Mouse (Mus musculus): ENCODE measurements around the gene Mrrf. TPM values are rescaled to one million over a fixed set of nuclear protein-coding genes. Genes with fewer than 3 reads are reported as not detected.

Gene Mrrf
- polyA plus RNA-seq, 1 experiment, result 10.6 TPM

DNA sequence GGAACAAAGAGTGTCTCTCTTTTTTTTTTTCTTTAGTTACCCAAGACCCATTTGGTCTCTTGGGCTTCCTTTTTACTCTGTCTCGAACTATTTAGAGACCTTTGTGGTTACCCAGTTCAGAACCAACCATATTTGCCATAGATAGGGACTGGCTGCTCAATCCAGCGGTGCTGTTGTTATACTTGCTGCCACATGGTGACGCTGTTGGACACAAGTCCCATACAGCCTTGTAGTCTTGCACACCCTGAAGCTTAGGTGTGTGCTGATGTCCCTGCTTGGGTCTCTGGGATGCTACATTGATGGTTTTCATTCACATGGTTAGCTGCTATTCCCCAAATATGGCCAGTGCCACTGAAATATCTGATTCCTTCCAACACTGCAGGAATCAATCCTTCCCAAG, 102.3 kb downstream of the Mrrf start:
- Histone ChIP-seq H3K4me1 (ENCODE audit: control insufficient read depth, insufficient read depth, low read length) (peaks cover 8% of the 10 kb centered on the region), H3K4me3 (ENCODE audit: insufficient read depth, low read length) (no peak overlapping the region), H3K27ac (ENCODE audit: insufficient read depth, low read depth, low read length) (no peak overlapping the region)
- no peak for TF ChIP-seq POLR2A (IDR thresholded peaks at IDR 0.05; ENCODE audit: borderline replicate concordance, low read depth, low read length)

- no peak overlapping the region for H3K27ac ChIP-seq (ENCODE audit: insufficient read depth, low read depth, low read length)
- H3K4me1 ChIP-seq (ENCODE audit: control insufficient read depth, insufficient read depth, low read length), result peaks cover 8% of the 10 kb centered on the region
- no peak overlapping the region for H3K4me3 ChIP-seq (ENCODE audit: insufficient read depth, low read length)
- no peak for TF ChIP-seq CTCF (IDR thresholded peaks at IDR 0.05; ENCODE audit: low read depth, low read length)
- no peak for TF ChIP-seq POLR2A (IDR thresholded peaks at IDR 0.05; ENCODE audit: borderline replicate concordance, low read depth, low read length)
Observed at GRCm38 (mm10) chr2:36238951-36239350, 102.8 kb downstream of the Mrrf start.

Other genes starting within 250 kb of the Mrrf start
- not detected in 2 replicates for gene Ttll11, start 156.5 kb upstream of the Mrrf start, polyA plus RNA-seq (2012; ENCODE audit: insufficient read depth, insufficient read length, missing spikeins)
- gene Ndufa8, start 87.0 kb upstream of the Mrrf start, polyA plus RNA-seq (2012; ENCODE audit: insufficient read depth, insufficient read length, missing spikeins), result 86.4 and 92.4 TPM in 2 replicates
- gene Morn5, start 86.9 kb upstream of the Mrrf start, polyA plus RNA-seq (2012; ENCODE audit: insufficient read depth, insufficient read length, missing spikeins), result not detected in 2 replicates
- gene Lhx6, start 31.0 kb upstream of the Mrrf start, polyA plus RNA-seq (2012; ENCODE audit: insufficient read depth, insufficient read length, missing spikeins), result not detected in 2 replicates
- 18.6 and 20.7 TPM in 2 replicates for gene Rbm18, start 384 bp downstream of the Mrrf start, polyA plus RNA-seq (2012; ENCODE audit: insufficient read depth, insufficient read length, missing spikeins)
- 17.1 and 21.6 TPM in 2 replicates for gene Ptgs1, start 94.0 kb downstream of the Mrrf start, polyA plus RNA-seq (2012; ENCODE audit: insufficient read depth, insufficient read length, missing spikeins)
- not detected in 2 replicates for gene Olfr338, start 237.1 kb downstream of the Mrrf start, polyA plus RNA-seq (2012; ENCODE audit: insufficient read depth, insufficient read length, missing spikeins)